Mouse (Mus musculus) heart, postnatal 0 days (tissue): Measurements from ENCODE around the gene Sult1d1. TPM values are rescaled to one million over a fixed set of nuclear protein-coding genes. Genes with fewer than 3 reads are reported as not detected.

Source experiments
- ATAC-seq: fragments of 200-750 bp; cut with Nextera tagmentation; 2 replicates; pipeline ENCODE4 v1.8.0; 2017; ENCODE audit warnings: low read depth, moderate number of reproducible peaks, moderate library complexity; ENCODE audit not compliant: insufficient read depth
- DNase-seq: peaks from one replicate; pipeline ENCODE4 v3.0.0-alpha.2; 2016; ENCODE audit warnings: low spot score
- H3K27ac ChIP-seq: fragments of 300-500 bp; sonication (generic); 2 replicates; pipeline ENCODE4 v1.5.1; 2014; ENCODE audit warnings: low read depth, mild to moderate bottlenecking
- H3K27me3 ChIP-seq: fragments of 300-500 bp; sonication (generic); 2 replicates; pipeline ENCODE4 v1.6.1; 2014; ENCODE audit warnings: low read length, mixed read lengths; ENCODE audit not compliant: control insufficient read depth, insufficient read depth
- H3K36me3 ChIP-seq: fragments of 300-500 bp; sonication (generic); replicated peaks from 2 replicates; pipeline ENCODE4 v1.6.1; 2014; ENCODE audit warnings: low read length, mixed read lengths; ENCODE audit not compliant: control insufficient read depth, insufficient read depth
- H3K4me1 ChIP-seq: fragments of 300-500 bp; sonication (generic); 2 replicates; pipeline ENCODE4 v1.6.1; 2014; ENCODE audit warnings: antibody characterized with exemption; ENCODE audit not compliant: control insufficient read depth, insufficient read depth
- H3K4me2 ChIP-seq: fragments of 300-500 bp; sonication (generic); 2 replicates; pipeline ENCODE4 v1.6.1; 2014; ENCODE audit warnings: low read depth, mild to moderate bottlenecking, low read length, moderate library complexity
- H3K4me3 ChIP-seq: fragments of 300-500 bp; sonication (generic); 2 replicates; pipeline ENCODE4 v1.5.1; 2014; ENCODE audit warnings: low read depth, low read length
- H3K9ac ChIP-seq: fragments of 300-500 bp; sonication (generic); replicated peaks from 2 replicates; pipeline ENCODE4 v1.6.1; 2014; ENCODE audit warnings: low read depth, low read length, mixed read lengths
- H3K9me3 ChIP-seq: fragments of 300-500 bp; sonication (generic); replicated peaks from 2 replicates; pipeline ENCODE4 v1.6.1; 2016; ENCODE audit warnings: low read length; ENCODE audit not compliant: control insufficient read depth
- CTCF ChIP-seq: IDR thresholded peaks from 2 replicates; pipeline ENCODE4 v1.5.1; 2016; ENCODE audit warnings: antibody characterized with exemption, control low read depth, low read depth
- EP300 ChIP-seq: IDR thresholded peaks from 2 replicates; pipeline ENCODE4 v1.6.1; 2016; ENCODE audit warnings: antibody characterized with exemption, low read depth
- WGBS: fragments of 180-500 bp; shearing (Covaris S2); extraction: QIAGEN DNeasy Blood & Tissue Kit; methylation state at CpG from one replicate; pipeline ENCODE4 v1.1.7; 2014; 5-methylcytosine and 5-hydroxymethylcytosine counted together
- polyA plus RNA-seq: library from polyadenylated mRNA; unstranded; fragments of >200 nt; fragmentation: Nextera tagmentation; extraction: Ambion mirVana; gene quantifications from 2 replicates; pipeline ENCODE4 v1.2.1, GENCODE M21; 2015
- total RNA-seq: library from RNA; depleted of rRNA; stranded (reverse); fragments of >200 nt; gene quantifications from 2 replicates; pipeline ENCODE4 v1.2.3, GENCODE M21; 2014; ENCODE audit warnings: low replicate concordance

Gene Sult1d1
- total and polyA plus RNA-seq, 2 experiments from 2014 or later: not detected

DNA sequence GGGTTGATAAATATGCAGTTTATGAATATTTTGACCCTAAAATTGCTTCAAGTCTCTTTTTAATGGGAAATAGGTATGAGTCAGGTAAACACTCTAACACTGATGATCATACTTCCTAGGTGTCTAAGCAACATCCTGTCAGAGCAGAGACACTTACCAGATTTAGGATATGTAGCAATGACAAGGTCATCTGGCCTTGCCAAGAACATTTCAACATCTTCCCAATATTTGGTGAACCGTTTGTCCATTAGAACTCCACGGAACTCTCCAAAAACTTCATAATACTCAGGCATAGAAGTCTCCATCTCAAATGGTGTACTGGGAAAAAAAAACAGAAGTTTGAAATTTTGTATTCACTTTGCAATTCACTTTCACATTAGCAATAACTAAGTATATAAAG is 21.1 kb upstream of the Sult1d1 start:
- TF ChIP-seq CTCF (no peak), EP300 (no peak)
- H3K27ac ChIP-seq: no peak overlapping the region
- no peak for DNase-seq
- H3K36me3 ChIP-seq: no peaks in the 10 kb centered on the region
- no peak overlapping the region for H3K4me2 ChIP-seq
- no peaks in the 10 kb centered on the region for H3K27me3 ChIP-seq
- no peak overlapping the region for H3K9ac ChIP-seq
- 51% methylated on average over 2 of the region's 2 CpGs for WGBS
- no peaks in the 10 kb centered on the region for H3K9me3 ChIP-seq
- H3K4me1 ChIP-seq: no peaks in the 10 kb centered on the region
- no peak overlapping the region for H3K4me3 ChIP-seq
- no peak for ATAC-seq

- Histone ChIP-seq H3K36me3 (no peaks in the 10 kb centered on the region), H3K4me2 (no peak overlapping the region), H3K4me1 (no peaks in the 10 kb centered on the region), H3K27me3 (no peaks in the 10 kb centered on the region), H3K27ac (no peak overlapping the region), H3K9ac (no peak overlapping the region), H3K4me3 (no peak overlapping the region), H3K9me3 (no peaks in the 10 kb centered on the region)
- DNase-seq (no peak), ATAC-seq (no peak)
- TF ChIP-seq CTCF (no peak), EP300 (no peak)
- WGBS: 69% methylated on average over 1 of the region's 1 CpGs
Measured at GRCm38 (mm10) chr5:87580389-87580788, 11.6 kb upstream of the Sult1d1 start.

DNA sequence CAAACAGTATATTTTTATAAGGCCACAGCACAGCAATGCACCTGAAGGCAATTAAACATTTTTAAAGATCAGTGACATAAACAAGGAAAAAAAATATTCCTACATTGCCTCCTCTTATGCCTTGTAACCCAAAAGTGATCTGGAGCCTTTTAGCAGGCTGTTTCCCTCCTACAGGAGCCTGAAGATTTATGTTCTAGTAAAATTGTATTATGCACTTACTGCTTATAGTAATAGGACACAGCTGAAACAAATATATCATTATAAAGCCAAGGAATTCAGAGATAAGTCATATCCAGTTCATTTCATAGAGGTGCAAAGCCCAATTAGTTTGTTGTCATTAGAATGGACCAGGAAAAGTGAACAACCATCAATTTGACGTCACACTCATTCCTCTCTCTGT is 5.3 kb upstream of the Sult1d1 start:
- H3K4me1 ChIP-seq: no peaks in the 10 kb centered on the region
- no peak overlapping the region for H3K4me3 ChIP-seq
- TF ChIP-seq CTCF (no peak), EP300 (no peak)
- ATAC-seq (no peak), DNase-seq (no peak)
- WGBS: 54% methylated on average over 1 of the region's 1 CpGs
- H3K9ac ChIP-seq: no peak overlapping the region
- H3K27me3 ChIP-seq: no peaks in the 10 kb centered on the region
- no peak overlapping the region for H3K4me2 ChIP-seq
- no peaks in the 10 kb centered on the region for H3K36me3 ChIP-seq
- H3K27ac ChIP-seq: no peak overlapping the region
- no peaks in the 10 kb centered on the region for H3K9me3 ChIP-seq

GRCm38 (mm10) chr5:87573490-87573889 is 4.7 kb upstream of the Sult1d1 start:
- Histone ChIP-seq H3K4me1 (no peaks in the 10 kb centered on the region), H3K4me2 (no peak overlapping the region), H3K9me3 (no peaks in the 10 kb centered on the region), H3K27me3 (no peaks in the 10 kb centered on the region), H3K27ac (no peak overlapping the region), H3K36me3 (no peaks in the 10 kb centered on the region), H3K9ac (no peak overlapping the region), H3K4me3 (no peak overlapping the region)
- ATAC-seq: no peak
- WGBS: 54% methylated on average over 5 of the region's 5 CpGs
- no peak for TF ChIP-seq EP300
- no peak for TF ChIP-seq CTCF
- DNase-seq: no peak

DNA sequence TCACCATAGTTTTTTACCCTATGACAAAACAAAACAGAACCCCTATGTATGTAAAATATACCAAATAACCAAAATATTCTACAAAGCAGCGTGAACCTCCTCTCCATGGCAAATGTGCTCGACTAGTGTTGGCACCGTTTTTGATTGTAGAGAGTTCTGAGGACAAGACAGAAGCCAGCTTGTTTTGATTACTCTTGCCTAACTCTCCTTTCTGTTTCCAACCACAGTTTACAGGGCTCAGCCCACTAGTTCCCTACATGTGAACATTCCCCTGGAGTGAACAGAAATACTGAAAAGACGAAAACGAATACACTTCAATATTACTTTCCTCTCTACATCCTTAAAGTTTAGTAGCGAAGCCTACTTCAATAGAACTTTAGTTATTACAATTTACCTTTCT is 4.0 kb upstream of the Sult1d1 start:
- no peak for ATAC-seq
- no peaks in the 10 kb centered on the region for H3K9me3 ChIP-seq
- H3K4me3 ChIP-seq: no peak overlapping the region
- no peak overlapping the region for H3K9ac ChIP-seq
- H3K27me3 ChIP-seq: no peaks in the 10 kb centered on the region
- no peak overlapping the region for H3K27ac ChIP-seq
- DNase-seq: no peak
- H3K4me1 ChIP-seq: no peaks in the 10 kb centered on the region
- WGBS: 74% methylated on average over 6 of the region's 6 CpGs
- no peaks in the 10 kb centered on the region for H3K36me3 ChIP-seq
- TF ChIP-seq EP300 (no peak), CTCF (no peak)
- H3K4me2 ChIP-seq: no peak overlapping the region

- H3K4me2 ChIP-seq: no peak overlapping the region
- no peaks in the 10 kb centered on the region for H3K9me3 ChIP-seq
- H3K36me3 ChIP-seq: no peaks in the 10 kb centered on the region
- no peak overlapping the region for H3K27ac ChIP-seq
- 59% methylated on average over 1 of the region's 1 CpGs for WGBS
- H3K4me3 ChIP-seq: no peak overlapping the region
- no peak for TF ChIP-seq CTCF
- TF ChIP-seq EP300: no peak
- H3K9ac ChIP-seq: no peak overlapping the region
- H3K4me1 ChIP-seq: no peaks in the 10 kb centered on the region
- ATAC-seq: no peak
- no peak for DNase-seq
- no peaks in the 10 kb centered on the region for H3K27me3 ChIP-seq
Measured at GRCm38 (mm10) chr5:87567306-87567705, 1.5 kb downstream of the Sult1d1 start.
